Mouse (Mus musculus) heart, postnatal 10 days (tissue): Measurements from ENCODE around the gene Enam. TPM values are rescaled to one million over a fixed set of nuclear protein-coding genes. Genes with fewer than 3 reads are reported as not detected.

ENCODE experiments used
- total RNA-seq, 2 experiments: library from RNA; stranded (reverse); gene quantifications; 2 replicates each; pipeline ENCODE4 v1.2.3; 2021

Gene Enam
- total RNA-seq, 2 experiments from 2014 or later, result not detected

Other genes with a start within 250 kb of the Enam start
- gene Gm7714, start 219.1 kb upstream of the Enam start, total RNA-seq, result not detected
- not detected for gene Prol1, start 170.7 kb upstream of the Enam start, total RNA-seq
- gene Amtn, start 111.9 kb upstream of the Enam start, total RNA-seq, result not detected
- gene Ambn, start 32.0 kb upstream of the Enam start, total RNA-seq, result not detected
- under 1 TPM; 0.17 to 0.31 TPM for gene Jchain, start 39.9 kb downstream of the Enam start, total RNA-seq
- gene Utp3, start 66.5 kb downstream of the Enam start, total RNA-seq, result 10 to 100 TPM; 21.5 to 21.9 TPM
- gene Rufy3, start 77.1 kb downstream of the Enam start, total RNA-seq, result 10 to 100 TPM; 12.7 to 12.8 TPM
- 100 to 1,000 TPM; 197 to 201 TPM for gene Grsf1, start 188.2 kb downstream of the Enam start, total RNA-seq
- gene Mob1b, start 232.9 kb downstream of the Enam start, total RNA-seq, result 10 to 100 TPM; 52.2 to 57.3 TPM